Mouse (Mus musculus) hindbrain, embryonic 16.5 days (tissue): ENCODE results near the gene Alpl. TPM values are rescaled to one million over a fixed set of nuclear protein-coding genes. Genes with fewer than 3 reads are reported as not detected.
A peak's percentile ranks its signal among the peaks of the same experiment; 100 is the strongest.

Experiments used
- ATAC-seq: fragments of 200-750 bp; cut with Nextera tagmentation; 2 replicates; pipeline ENCODE4 v1.8.0; 2017; ENCODE audit warnings: moderate TSS enrichment, moderate library complexity
- H3K27ac ChIP-seq: fragments of 300-500 bp; sonication (generic); 2 replicates; pipeline ENCODE4 v1.5.1; 2014; ENCODE audit warnings: low read depth, mild to moderate bottlenecking, control low read depth, low read length, moderate library complexity
- H3K27me3 ChIP-seq: fragments of 300-500 bp; sonication (generic); replicated peaks from 2 replicates; pipeline ENCODE4 v1.6.1; 2014; ENCODE audit warnings: low read length; ENCODE audit not compliant: control insufficient read depth, insufficient read depth
- H3K36me3 ChIP-seq: fragments of 300-500 bp; sonication (generic); 2 replicates; pipeline ENCODE4 v1.6.1; 2014; ENCODE audit warnings: mild to moderate bottlenecking, low read length, moderate library complexity, mixed read lengths; ENCODE audit not compliant: control insufficient read depth, insufficient read depth
- H3K4me1 ChIP-seq: fragments of 300-500 bp; sonication (generic); 2 replicates; pipeline ENCODE4 v1.6.1; 2014; ENCODE audit warnings: low read depth, low read length; ENCODE audit not compliant: control insufficient read depth, insufficient read depth
- H3K4me2 ChIP-seq: fragments of 300-500 bp; sonication (generic); 2 replicates; pipeline ENCODE4 v1.6.1; 2014; ENCODE audit warnings: mild to moderate bottlenecking, low read length, control low read depth, moderate library complexity
- H3K4me3 ChIP-seq: fragments of 300-500 bp; sonication (generic); 2 replicates; pipeline ENCODE4 v1.5.1; 2014; ENCODE audit warnings: mild to moderate bottlenecking, low read length, control low read depth, moderate library complexity
- H3K9ac ChIP-seq: fragments of 300-500 bp; sonication (generic); 2 replicates; pipeline ENCODE4 v1.6.1; 2014; ENCODE audit warnings: low read depth, mild to moderate bottlenecking, control low read depth, low read length, moderate library complexity
- H3K9me3 ChIP-seq: fragments of 300-500 bp; sonication (generic); 2 replicates; pipeline ENCODE4 v1.6.1; 2014; ENCODE audit warnings: mild to moderate bottlenecking, low read length, moderate library complexity; ENCODE audit not compliant: control insufficient read depth
- WGBS: fragments of 180-500 bp; shearing (Covaris S2); extraction: QIAGEN DNeasy Blood & Tissue Kit; methylation state at CpG from one replicate; pipeline ENCODE4 v1.1.7; 2014; 5-methylcytosine and 5-hydroxymethylcytosine counted together
- polyA plus RNA-seq: library from polyadenylated mRNA; unstranded; fragments of >200 nt; fragmentation: Nextera tagmentation; extraction: Ambion mirVana; gene quantifications from 2 replicates; pipeline ENCODE4 v1.2.1, GENCODE M21; 2015

The Alpl gene
- polyA plus RNA-seq, 1 experiment from 2014 or later: 18.0 TPM

DNA sequence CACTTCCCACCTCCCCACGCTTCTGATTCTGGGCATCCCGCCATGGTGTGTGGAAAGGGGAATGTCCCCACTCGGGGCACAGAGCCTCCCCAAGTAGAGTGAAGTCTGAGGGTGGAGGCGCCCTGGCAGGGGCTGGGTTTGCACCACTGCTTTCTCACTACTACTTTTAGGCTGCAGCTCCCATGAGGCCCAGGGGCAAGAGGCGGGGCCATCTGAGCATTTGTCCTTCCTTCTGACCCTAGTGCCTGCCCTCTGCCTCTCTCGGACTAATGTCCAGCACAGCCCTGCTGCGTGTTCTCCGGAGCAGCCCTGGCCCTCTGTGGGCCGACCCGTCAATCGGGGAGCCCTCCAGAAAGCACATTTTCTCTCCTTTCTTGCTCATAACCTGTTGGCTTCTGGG is 72.0 kb downstream of the Alpl start:
- Histone ChIP-seq H3K4me2 (no peak overlapping the region), H3K27ac (no peak overlapping the region), H3K4me1 (peaks cover 20% of the 10 kb centered on the region), H3K9me3 (no peaks in the 10 kb centered on the region), H3K9ac (no peak overlapping the region), H3K27me3 (peaks cover 4% of the 10 kb centered on the region), H3K4me3 (no peak overlapping the region), H3K36me3 (0 out of 2 replicates have a peak, but pooled peaks cover 4% of the 10 kb centered on the region)
- WGBS: 34% methylated on average over 11 of the region's 11 CpGs
- no peak for ATAC-seq

DNA sequence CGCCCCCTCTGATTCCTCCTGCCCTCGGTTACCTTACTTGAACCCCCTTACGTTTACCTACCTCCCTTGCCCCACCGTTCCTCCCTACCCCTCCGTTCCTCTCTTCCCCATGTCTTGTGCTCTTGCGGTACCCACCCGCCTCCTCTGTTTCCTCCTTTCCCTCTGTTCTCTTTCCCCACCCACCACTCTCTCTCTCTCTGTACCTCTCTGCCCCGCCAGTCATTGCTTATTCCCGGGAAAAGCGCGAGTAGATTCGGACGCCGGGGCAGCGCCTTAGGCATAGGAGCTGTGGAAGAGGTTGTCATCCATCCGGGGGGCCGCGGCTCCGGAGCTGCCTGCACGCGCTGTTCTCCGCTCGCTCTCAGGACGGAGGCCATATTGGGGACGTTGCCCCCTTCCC is 72.7 kb downstream of the Alpl start:
- H3K9ac ChIP-seq: peak overlapping the region; percentile 19
- ATAC-seq: no peak
- H3K4me3 ChIP-seq: no peak overlapping the region
- H3K9me3 ChIP-seq: no peaks in the 10 kb centered on the region
- H3K4me2 ChIP-seq: peak overlapping the region; percentile 23
- 0 out of 2 replicates have a peak, but pooled peaks cover 4% of the 10 kb centered on the region for H3K36me3 ChIP-seq
- H3K27ac ChIP-seq: no peak overlapping the region
- WGBS: 38% methylated on average over 25 of the region's 25 CpGs
- H3K4me1 ChIP-seq: peaks cover 20% of the 10 kb centered on the region
- H3K27me3 ChIP-seq: peaks cover 4% of the 10 kb centered on the region

DNA sequence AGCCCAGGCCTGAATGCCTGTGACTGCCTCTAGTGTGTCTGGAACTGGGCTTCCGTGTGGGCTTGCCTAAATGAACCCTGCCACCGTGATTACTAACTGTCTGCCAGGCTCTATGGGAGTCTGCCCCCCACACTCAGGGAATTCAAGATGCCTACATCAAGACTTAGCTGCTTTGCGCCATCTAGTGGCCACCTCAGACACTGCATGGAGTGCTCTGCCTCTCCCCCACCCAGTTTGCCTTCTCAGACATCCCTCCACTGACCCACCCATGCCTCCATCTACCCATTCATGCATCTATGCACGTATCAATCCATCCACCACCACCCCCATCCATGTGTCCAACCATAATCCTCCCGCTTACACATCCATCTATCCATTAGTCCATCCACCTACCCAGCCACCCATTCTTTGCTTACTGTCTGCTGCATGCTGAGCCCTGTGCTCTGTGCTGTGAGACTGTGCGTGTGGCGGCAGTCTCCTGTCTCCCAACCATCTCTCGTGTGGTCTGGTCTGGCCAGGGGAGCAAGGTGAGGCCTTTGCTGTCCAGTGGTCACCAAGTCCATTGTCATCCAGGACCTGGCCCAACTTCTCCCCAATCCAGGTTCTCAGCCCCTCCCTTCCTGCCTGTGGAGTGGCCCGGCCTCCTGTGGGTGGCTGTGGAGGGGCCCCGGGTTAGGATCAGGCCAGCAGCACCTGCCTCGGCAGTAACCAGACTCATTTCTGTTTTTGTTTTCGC is 73.3 kb downstream of the Alpl start:
- no peak overlapping the region for H3K4me3 ChIP-seq
- WGBS: 29% methylated on average over 12 of the region's 12 CpGs
- H3K36me3 ChIP-seq: 0 out of 2 replicates have a peak, but pooled peaks cover 7% of the 10 kb centered on the region
- no peaks in the 10 kb centered on the region for H3K9me3 ChIP-seq
- peaks cover 4% of the 10 kb centered on the region for H3K27me3 ChIP-seq
- no peak overlapping the region for H3K9ac ChIP-seq
- H3K4me2 ChIP-seq: no peak overlapping the region
- H3K27ac ChIP-seq: no peak overlapping the region
- peaks cover 15% of the 10 kb centered on the region for H3K4me1 ChIP-seq
- ATAC-seq: peak; percentile 18

DNA sequence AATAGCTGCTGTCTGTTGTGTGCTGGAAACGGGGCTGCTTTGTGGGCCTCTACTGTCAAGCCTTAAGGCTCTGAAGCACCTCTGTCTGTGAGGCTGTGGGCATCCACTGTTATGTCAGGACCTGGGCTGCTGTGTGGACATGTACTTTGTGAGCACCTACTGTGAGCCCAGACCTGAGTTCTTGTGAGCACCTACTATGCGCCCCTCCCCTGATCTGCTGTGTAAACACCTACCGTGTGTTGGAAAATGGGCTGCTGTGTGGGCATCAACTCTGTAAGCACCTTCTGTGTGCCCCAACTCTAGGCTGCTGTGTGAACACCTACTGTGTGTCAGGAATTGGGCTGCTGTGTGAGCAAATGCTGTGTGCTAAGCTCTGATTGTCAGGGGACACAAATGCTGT is 74.0 kb downstream of the Alpl start:
- Histone ChIP-seq H3K36me3 (0 out of 2 replicates have a peak, but pooled peaks cover 8% of the 10 kb centered on the region), H3K27me3 (peaks cover 4% of the 10 kb centered on the region), H3K9me3 (no peaks in the 10 kb centered on the region), H3K4me2 (no peak overlapping the region), H3K9ac (no peak overlapping the region), H3K4me3 (no peak overlapping the region), H3K27ac (no peak overlapping the region), H3K4me1 (peaks cover 9% of the 10 kb centered on the region)
- WGBS: 89% methylated on average over 3 of the region's 3 CpGs
- ATAC-seq: no peak

DNA sequence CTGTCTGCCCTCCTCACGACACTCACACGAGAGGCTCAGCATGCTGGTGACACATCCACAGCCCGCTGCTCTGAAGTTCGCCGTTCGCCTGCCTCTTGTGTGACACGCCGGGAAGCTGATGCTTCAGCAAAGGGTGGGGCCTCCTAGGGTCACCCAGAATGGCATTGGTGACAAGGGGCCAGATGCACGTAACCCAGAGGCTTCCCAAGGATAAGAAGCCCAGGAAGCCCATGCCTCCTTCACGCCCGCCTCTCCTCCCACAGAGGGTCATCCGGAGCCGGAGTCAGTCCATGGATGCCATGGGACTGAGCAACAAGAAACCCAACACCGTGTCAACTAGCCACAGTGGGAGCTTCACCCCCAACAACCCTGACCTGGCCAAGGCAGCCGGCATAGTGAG is 74.6 kb downstream of the Alpl start:
- WGBS: 92% methylated on average over 14 of the region's 15 CpGs
- no peak overlapping the region for H3K9ac ChIP-seq
- H3K27ac ChIP-seq: no peak overlapping the region
- ATAC-seq: no peak
- no peak overlapping the region for H3K4me2 ChIP-seq
- no peaks in the 10 kb centered on the region for H3K9me3 ChIP-seq
- H3K36me3 ChIP-seq: 0 out of 2 replicates have a peak, but pooled peaks cover 8% of the 10 kb centered on the region
- no peak overlapping the region for H3K4me3 ChIP-seq
- H3K27me3 ChIP-seq: peaks cover 4% of the 10 kb centered on the region
- H3K4me1 ChIP-seq: peaks cover 9% of the 10 kb centered on the region

DNA sequence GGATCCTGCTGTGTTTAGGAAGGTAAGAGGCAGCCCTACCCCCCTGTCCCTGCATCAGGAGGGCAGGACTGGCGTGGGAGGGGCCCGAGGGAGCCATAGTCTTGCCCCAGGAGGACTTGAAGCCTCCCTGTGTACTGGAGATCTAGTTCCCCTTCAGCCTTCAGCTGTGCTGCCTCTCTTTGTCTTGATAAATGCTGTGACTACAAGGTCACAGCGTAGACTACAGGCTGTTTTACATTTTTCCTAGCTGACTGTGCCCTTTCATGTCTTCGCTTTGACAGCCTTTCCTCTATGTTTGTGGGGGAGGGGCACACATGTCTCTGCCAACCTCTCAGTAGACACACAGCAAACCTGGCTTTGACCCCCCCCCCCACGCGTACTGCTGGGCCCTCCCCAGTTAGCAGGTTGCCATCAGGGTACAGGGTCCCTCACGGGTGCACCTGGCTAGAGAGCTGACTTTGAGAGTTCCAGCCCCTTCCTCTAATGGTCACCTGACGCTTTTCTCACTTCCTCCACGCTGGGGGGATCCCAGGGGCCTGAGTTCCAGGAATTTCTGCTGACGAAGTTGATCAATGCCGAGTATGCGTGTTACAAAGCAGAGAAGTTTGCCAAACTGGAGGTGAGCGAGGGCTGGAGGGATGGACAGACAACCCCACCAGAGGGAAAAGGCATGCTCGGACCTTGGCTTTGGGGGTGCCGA is 76.7 kb downstream of the Alpl start:
- Histone ChIP-seq H3K9ac (peak overlapping the region; percentile 54), H3K27ac (peak overlapping the region; percentile 44; the same call in 1 of the 2 replicates), H3K4me3 (no peak overlapping the region), H3K9me3 (no peaks in the 10 kb centered on the region), H3K4me1 (peaks cover 9% of the 10 kb centered on the region), H3K36me3 (peaks cover 8% of the 10 kb centered on the region; the same call in 1 of the 2 replicates), H3K27me3 (peaks cover 4% of the 10 kb centered on the region), H3K4me2 (no peak overlapping the region)
- WGBS: 23% methylated on average over 15 of the region's 15 CpGs
- ATAC-seq: no peak

DNA sequence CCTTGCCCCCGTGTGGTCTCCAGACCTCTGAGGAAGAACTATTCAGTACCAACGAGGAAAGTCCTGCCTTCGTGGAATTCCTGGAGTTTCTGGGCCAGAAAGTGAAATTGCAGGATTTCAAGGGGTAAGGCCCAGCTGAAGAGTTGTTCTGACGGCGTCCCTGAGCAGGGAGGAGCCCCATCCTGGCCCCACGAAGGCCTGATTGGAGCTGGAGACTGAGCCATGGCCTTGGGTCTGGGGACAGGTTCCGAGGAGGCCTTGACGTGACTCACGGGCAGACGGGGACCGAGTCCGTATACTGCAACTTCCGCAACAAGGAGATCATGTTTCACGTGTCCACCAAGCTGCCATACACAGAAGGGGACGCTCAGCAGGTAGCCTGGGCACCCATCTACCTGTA is 78.5 kb downstream of the Alpl start:
- no peaks in the 10 kb centered on the region for H3K27me3 ChIP-seq
- 81% methylated on average over 15 of the region's 15 CpGs for WGBS
- no peak overlapping the region for H3K9ac ChIP-seq
- no peaks in the 10 kb centered on the region for H3K9me3 ChIP-seq
- no peak overlapping the region for H3K27ac ChIP-seq
- peaks cover 8% of the 10 kb centered on the region; the same call in 1 of the 2 replicates for H3K36me3 ChIP-seq
- H3K4me1 ChIP-seq: peaks cover 9% of the 10 kb centered on the region
- H3K4me3 ChIP-seq: no peak overlapping the region
- no peak overlapping the region for H3K4me2 ChIP-seq
- no peak for ATAC-seq

DNA sequence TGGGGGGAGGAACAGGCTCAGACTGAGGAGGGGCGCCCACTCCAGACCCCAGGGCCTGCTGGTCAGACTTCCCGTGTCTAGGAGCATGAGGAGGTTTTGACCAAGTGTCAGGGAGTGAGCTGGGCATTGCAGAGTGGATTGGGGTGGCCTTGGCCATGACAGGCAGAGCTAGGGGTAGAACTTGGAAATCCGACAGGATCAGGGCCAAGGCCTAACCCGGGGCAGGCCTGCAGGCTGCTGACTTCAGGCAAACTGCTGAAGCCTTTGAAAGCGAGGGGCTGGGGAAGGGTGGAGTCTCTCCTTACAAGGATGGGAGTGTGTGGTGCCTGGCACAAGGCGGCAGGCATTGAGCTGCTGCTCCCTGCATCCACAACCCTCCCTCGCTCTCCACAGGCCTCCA is 79.2 kb downstream of the Alpl start:
- no peak for ATAC-seq
- 56% methylated on average over 7 of the region's 7 CpGs for WGBS
- Histone ChIP-seq H3K27me3 (no peaks in the 10 kb centered on the region), H3K9me3 (no peaks in the 10 kb centered on the region), H3K4me2 (no peak overlapping the region), H3K36me3 (peaks cover 8% of the 10 kb centered on the region; the same call in 1 of the 2 replicates), H3K4me3 (no peak overlapping the region), H3K4me1 (peaks cover 9% of the 10 kb centered on the region), H3K9ac (no peak overlapping the region), H3K27ac (no peak overlapping the region)

DNA sequence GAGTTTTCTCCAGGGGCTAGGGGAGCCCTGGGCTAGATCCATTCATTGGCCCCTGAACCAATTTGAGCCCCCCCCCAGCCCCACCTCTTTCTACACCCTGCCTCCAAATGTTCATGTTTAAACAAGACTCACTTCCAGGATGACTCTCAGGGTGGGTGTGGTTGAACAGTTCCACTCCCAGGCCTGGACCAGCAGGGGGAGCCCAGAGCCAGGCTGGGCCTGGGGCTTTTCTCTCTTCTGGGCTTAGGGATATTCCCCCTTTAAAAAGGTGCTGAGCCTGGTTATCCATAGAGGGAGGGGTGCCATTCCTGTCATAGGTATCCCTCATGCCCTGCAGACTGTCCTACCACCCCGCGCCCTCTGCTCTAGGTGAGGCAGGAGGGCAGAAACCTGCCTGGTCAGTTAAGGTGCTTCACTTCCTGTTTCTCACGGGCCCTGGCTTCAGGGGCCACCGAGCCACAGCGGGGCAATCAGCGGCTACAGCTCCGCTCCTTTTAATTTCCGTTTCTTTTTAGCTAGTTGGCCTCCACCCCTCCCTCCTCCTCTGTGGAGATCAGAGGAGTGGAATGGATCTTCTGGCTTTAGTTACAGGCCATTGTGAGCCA is 82.1 kb downstream of the Alpl start:
- peaks cover 5% of the 10 kb centered on the region; the same call in 1 of the 2 replicates for H3K36me3 ChIP-seq
- WGBS: 44% methylated on average over 8 of the region's 8 CpGs
- H3K4me2 ChIP-seq: no peak overlapping the region
- no peak overlapping the region for H3K27ac ChIP-seq
- H3K4me3 ChIP-seq: no peak overlapping the region
- ATAC-seq: no peak
- no peak overlapping the region for H3K9ac ChIP-seq
- H3K27me3 ChIP-seq: no peaks in the 10 kb centered on the region
- H3K4me1 ChIP-seq: peaks cover 10% of the 10 kb centered on the region
- H3K9me3 ChIP-seq: no peaks in the 10 kb centered on the region
